Mouse (Mus musculus) midbrain, embryonic 11.5 days (tissue): ENCODE data around the gene Taok2. TPM values are rescaled to one million over a fixed set of nuclear protein-coding genes. Genes with fewer than 3 reads are reported as not detected.
"Not testable (repeated sequence)": the region's sequence is repeated elsewhere in the genome, so short reads cannot be mapped to it uniquely, and the experiment has no call there.

Experiments
- ATAC-seq: fragments of 200-750 bp; cut with Nextera tagmentation; 2 replicates; pipeline ENCODE4 v1.8.0; 2017; ENCODE audit warnings: moderate TSS enrichment, moderate library complexity; ENCODE audit not compliant: low FRiP score
- DNase-seq: peaks from one replicate; pipeline ENCODE4 v3.0.0; 2015; ENCODE audit warnings: low spot score; ENCODE audit errors: missing footprints
- H3K27ac ChIP-seq: fragments of 300-500 bp; sonication (generic); 2 replicates; pipeline ENCODE4 v1.5.1; 2014; ENCODE audit warnings: low read depth, low read length
- H3K27me3 ChIP-seq: fragments of 300-500 bp; sonication (generic); 2 replicates; pipeline ENCODE4 v1.6.1; 2014; ENCODE audit warnings: mild to moderate bottlenecking, low read length, moderate library complexity, mixed read lengths; ENCODE audit not compliant: control insufficient read depth, insufficient read depth
- H3K36me3 ChIP-seq: fragments of 300-500 bp; sonication (generic); 2 replicates; pipeline ENCODE4 v1.6.1; 2014; ENCODE audit warnings: mild to moderate bottlenecking, low read length, moderate library complexity, mixed read lengths; ENCODE audit not compliant: control insufficient read depth, insufficient read depth
- H3K4me1 ChIP-seq: fragments of 300-500 bp; sonication (generic); 2 replicates; pipeline ENCODE4 v1.6.1; 2014; ENCODE audit warnings: low read length; ENCODE audit not compliant: control insufficient read depth, insufficient read depth
- H3K4me2 ChIP-seq: fragments of 300-500 bp; sonication (generic); 2 replicates; pipeline ENCODE4 v1.6.1; 2014; ENCODE audit warnings: mild to moderate bottlenecking, moderate library complexity
- H3K4me3 ChIP-seq: fragments of 300-500 bp; sonication (generic); 2 replicates; pipeline ENCODE4 v1.5.1; 2014; ENCODE audit warnings: low read depth, low read length
- H3K9ac ChIP-seq: fragments of 300-500 bp; sonication (generic); 2 replicates; pipeline ENCODE4 v1.6.1; 2014; ENCODE audit warnings: low read length
- H3K9me3 ChIP-seq: fragments of 300-500 bp; sonication (generic); 2 replicates; pipeline ENCODE4 v1.6.1; 2016; ENCODE audit warnings: low read length; ENCODE audit not compliant: control insufficient read depth
- WGBS: fragments of 180-500 bp; shearing (Covaris S2); extraction: QIAGEN DNeasy Blood & Tissue Kit; methylation state at CpG from one replicate; pipeline ENCODE4 v1.1.7; 2014; 5-methylcytosine and 5-hydroxymethylcytosine counted together
- polyA plus RNA-seq: library from polyadenylated mRNA; unstranded; fragments of >200 nt; fragmentation: Nextera tagmentation; extraction: Ambion mirVana; gene quantifications from 2 replicates; pipeline ENCODE4 v1.2.1, GENCODE M21; 2014

The Taok2 gene
- polyA plus RNA-seq, 1 experiment from 2014 or later, result 27.2 TPM

- 82% methylated on average over 4 of the region's 4 CpGs for WGBS
- ATAC-seq, result no peak
- no peak overlapping the region for H3K4me3 ChIP-seq
- no peak overlapping the region for H3K4me2 ChIP-seq
- no peak overlapping the region for H3K27ac ChIP-seq
- H3K4me1 ChIP-seq, result peaks cover 21% of the 10 kb centered on the region
- no peaks in the 10 kb centered on the region for H3K9me3 ChIP-seq
- no peaks in the 10 kb centered on the region for H3K27me3 ChIP-seq
- no peak overlapping the region for H3K9ac ChIP-seq
- no peak for DNase-seq
- H3K36me3 ChIP-seq, result no peaks in the 10 kb centered on the region
Observed at GRCm38 (mm10) chr7:126919973-126920372, 35.5 kb upstream of the Taok2 start.

GRCm38 (mm10) chr7:126918356-126918755, 33.9 kb upstream of the Taok2 start:
- H3K9me3 ChIP-seq, H3K4me2 ChIP-seq, DNase-seq, H3K27me3 ChIP-seq, ATAC-seq, H3K27ac ChIP-seq, H3K4me3 ChIP-seq, H3K9ac ChIP-seq, H3K36me3 ChIP-seq: not testable (repeated sequence)
- H3K4me1 ChIP-seq, result peaks cover 21% of the 10 kb centered on the region
- WGBS, result 59% methylated on average over 4 of the region's 4 CpGs

GRCm38 (mm10) chr7:126914844-126915243, 30.3 kb upstream of the Taok2 start:
- ATAC-seq (no peak), DNase-seq (no peak)
- Histone ChIP-seq H3K4me3 (no peak overlapping the region), H3K4me1 (no peaks in the 10 kb centered on the region), H3K9ac (no peak overlapping the region), H3K4me2 (no peak overlapping the region), H3K27ac (no peak overlapping the region), H3K9me3 (no peaks in the 10 kb centered on the region), H3K27me3 (no peaks in the 10 kb centered on the region), H3K36me3 (no peaks in the 10 kb centered on the region)
- WGBS, result 94% methylated on average over 3 of the region's 3 CpGs

GRCm38 (mm10) chr7:126905590-126905989, 21.1 kb upstream of the Taok2 start:
- WGBS, result 75% methylated on average over 3 of the region's 3 CpGs
- peak; percentile 19 for DNase-seq
- no peaks in the 10 kb centered on the region for H3K9me3 ChIP-seq
- no peak overlapping the region for H3K9ac ChIP-seq
- H3K4me1 ChIP-seq, result no peaks in the 10 kb centered on the region
- no peaks in the 10 kb centered on the region for H3K27me3 ChIP-seq
- H3K27ac ChIP-seq, result no peak overlapping the region
- H3K36me3 ChIP-seq, result no peaks in the 10 kb centered on the region
- H3K4me3 ChIP-seq, result no peak overlapping the region
- no peak overlapping the region for H3K4me2 ChIP-seq
- ATAC-seq, result no peak

GRCm38 (mm10) chr7:126899781-126900180, 15.3 kb upstream of the Taok2 start:
- 89% methylated on average over 5 of the region's 9 CpGs for WGBS
- DNase-seq, H3K4me2 ChIP-seq, H3K9me3 ChIP-seq, ATAC-seq, H3K4me1 ChIP-seq, H3K4me3 ChIP-seq, H3K27ac ChIP-seq, H3K36me3 ChIP-seq, H3K27me3 ChIP-seq, H3K9ac ChIP-seq: not testable (repeated sequence)

- Histone ChIP-seq H3K27ac (no peak overlapping the region), H3K4me2 (peak overlapping the region; percentile 60), H3K36me3 (no peaks in the 10 kb centered on the region), H3K4me1 (peaks cover 5% of the 10 kb centered on the region; the same call in 1 of the 2 replicates), H3K4me3 (peak overlapping the region; percentile 49), H3K9ac (peak overlapping the region; percentile 70), H3K27me3 (no peaks in the 10 kb centered on the region), H3K9me3 (no peaks in the 10 kb centered on the region)
- DNase-seq (peak; percentile 100), ATAC-seq (peak; percentile 92)
- 11% methylated on average over 37 of the region's 37 CpGs for WGBS
Observed at GRCm38 (mm10) chr7:126898102-126898990, 13.8 kb upstream of the Taok2 start.

GRCm38 (mm10) chr7:126897390-126898101, 13.0 kb upstream of the Taok2 start:
- H3K9ac ChIP-seq, result peak overlapping the region; percentile 70
- H3K27me3 ChIP-seq, result no peaks in the 10 kb centered on the region
- ATAC-seq (no peak; the same call in 1 of the 2 replicates), DNase-seq (peak; percentile 86)
- H3K27ac ChIP-seq, result no peak overlapping the region
- no peaks in the 10 kb centered on the region for H3K9me3 ChIP-seq
- no peaks in the 10 kb centered on the region for H3K36me3 ChIP-seq
- peak overlapping the region; percentile 49 for H3K4me3 ChIP-seq
- 25% methylated on average over 16 of the region's 16 CpGs for WGBS
- H3K4me2 ChIP-seq, result peak overlapping the region; percentile 60
- peaks cover 5% of the 10 kb centered on the region; the same call in 1 of the 2 replicates for H3K4me1 ChIP-seq

GRCm38 (mm10) chr7:126896912-126897311, 12.4 kb upstream of the Taok2 start:
- no peak for ATAC-seq
- Histone ChIP-seq H3K4me1 (peaks cover 5% of the 10 kb centered on the region; the same call in 1 of the 2 replicates), H3K4me2 (no peak overlapping the region), H3K27ac (no peak overlapping the region), H3K4me3 (no peak overlapping the region), H3K36me3 (no peaks in the 10 kb centered on the region), H3K9me3 (no peaks in the 10 kb centered on the region), H3K27me3 (no peaks in the 10 kb centered on the region), H3K9ac (no peak overlapping the region; the same call in 1 of the 2 replicates)
- WGBS, result 87% methylated on average over 5 of the region's 5 CpGs
- no peak for DNase-seq

- Histone ChIP-seq H3K27ac (no peak overlapping the region), H3K4me1 (no peaks in the 10 kb centered on the region; the same call in 1 of the 2 replicates), H3K4me3 (no peak overlapping the region), H3K27me3 (no peaks in the 10 kb centered on the region), H3K4me2 (no peak overlapping the region), H3K9ac (no peak overlapping the region), H3K9me3 (no peaks in the 10 kb centered on the region), H3K36me3 (0 out of 2 replicates have a peak, but pooled peaks cover 4% of the 10 kb centered on the region)
- WGBS, result 56% methylated on average over 7 of the region's 7 CpGs
- ATAC-seq (no peak), DNase-seq (peak; percentile 59)
Observed at GRCm38 (mm10) chr7:126888852-126889251, 4.3 kb upstream of the Taok2 start.
